Mouse (Mus musculus): ENCODE data around the gene Defb35. TPM values are rescaled to one million over a fixed set of nuclear protein-coding genes. Genes with fewer than 3 reads are reported as not detected.

The Defb35 gene
- not detected for polyA plus RNA-seq (2014; fragmentation: Illumina TruSeq; extraction: RNeasy Lipid Tissue Mini Kit (QIAGEN cat#74804); ENCODE audit: insufficient read depth, low read depth, low replicate concordance)

GRCm38 (mm10) chr8:21938052-21938451, at the start of gene Defb35:
Gene Defb35 (plus strand): TSS chr8:21938352.

GRCm38 (mm10) chr8:21906290-21906689, 31.9 kb upstream of the Defb35 start, which contains the start of gene Defb11:
Gene Defb11 (minus strand): TSS chr8:21906412.

GRCm38 (mm10) chr8:21932610-21933009, 5.5 kb upstream of the Defb35 start, which contains the start of gene Defb15:
Gene Defb15 (minus strand): TSS chr8:21932710.

DNA sequence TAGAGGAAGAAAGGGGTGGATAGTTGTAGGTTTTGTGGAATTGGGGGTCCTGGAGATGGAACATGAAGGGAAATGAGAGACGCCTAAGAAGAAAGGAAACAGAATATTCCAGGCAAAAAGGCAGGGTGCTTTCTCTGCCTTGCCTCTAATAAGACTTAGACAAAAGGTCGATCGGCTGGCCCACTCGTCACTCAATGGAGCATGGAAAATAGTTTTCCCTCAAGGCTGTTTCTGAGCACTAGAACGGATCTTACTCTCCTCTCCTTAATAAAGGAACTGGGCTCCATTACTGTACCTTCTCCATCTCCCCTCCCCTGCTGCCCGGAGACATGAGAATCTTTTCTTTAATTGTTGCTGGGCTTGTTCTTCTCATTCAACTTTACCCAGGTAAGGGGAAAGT, 8.3 kb downstream of the Defb35 start, which contains the start of gene Defb13:
Gene Defb13, plus strand, starts transcription at position 301 of the 400 bp plus-strand sequence.

GRCm38 (mm10) chr8:21958414-21958813, 20.3 kb downstream of the Defb35 start, which contains the start of gene Fam90a1a:
Gene Fam90a1a (plus strand): TSS chr8:21958714.

GRCm38 (mm10) chr8:21969475-21969874, 31.3 kb downstream of the Defb35 start, which contains the start of gene Ccdc70:
Gene Ccdc70 (plus strand): TSS chr8:21969775.

Other genes starting within 250 kb of the Defb35 start
- not detected for gene AY761184, start 234.7 kb upstream of the Defb35 start, polyA plus RNA-seq (2014; fragmentation: Illumina TruSeq; extraction: RNeasy Lipid Tissue Mini Kit (QIAGEN cat#74804); ENCODE audit: insufficient read depth, low read depth, low replicate concordance)
- not detected for gene Defa24, start 203.9 kb upstream of the Defb35 start, polyA plus RNA-seq (2014; fragmentation: Illumina TruSeq; extraction: RNeasy Lipid Tissue Mini Kit (QIAGEN cat#74804); ENCODE audit: insufficient read depth, low read depth, low replicate concordance)
- not detected for gene Defb50, start 114.8 kb upstream of the Defb35 start, polyA plus RNA-seq (2014; fragmentation: Illumina TruSeq; extraction: RNeasy Lipid Tissue Mini Kit (QIAGEN cat#74804); ENCODE audit: insufficient read depth, low read depth, low replicate concordance)
- gene Defb2, start 98.4 kb upstream of the Defb35 start, polyA plus RNA-seq (2014; fragmentation: Illumina TruSeq; extraction: RNeasy Lipid Tissue Mini Kit (QIAGEN cat#74804); ENCODE audit: insufficient read depth, low read depth, low replicate concordance), result not detected
- not detected for gene Defb10, start 79.5 kb upstream of the Defb35 start, polyA plus RNA-seq (2014; fragmentation: Illumina TruSeq; extraction: RNeasy Lipid Tissue Mini Kit (QIAGEN cat#74804); ENCODE audit: insufficient read depth, low read depth, low replicate concordance)
- not detected for gene Defb9, start 52.9 kb upstream of the Defb35 start, polyA plus RNA-seq (2014; fragmentation: Illumina TruSeq; extraction: RNeasy Lipid Tissue Mini Kit (QIAGEN cat#74804); ENCODE audit: insufficient read depth, low read depth, low replicate concordance)
- not detected for gene Defb11, start 31.9 kb upstream of the Defb35 start, polyA plus RNA-seq (2014; fragmentation: Illumina TruSeq; extraction: RNeasy Lipid Tissue Mini Kit (QIAGEN cat#74804); ENCODE audit: insufficient read depth, low read depth, low replicate concordance)
- gene Defb15, start 5.6 kb upstream of the Defb35 start, polyA plus RNA-seq (2014; fragmentation: Illumina TruSeq; extraction: RNeasy Lipid Tissue Mini Kit (QIAGEN cat#74804); ENCODE audit: insufficient read depth, low read depth, low replicate concordance), result not detected
- gene Defb13, start 8.4 kb downstream of the Defb35 start, polyA plus RNA-seq (2014; fragmentation: Illumina TruSeq; extraction: RNeasy Lipid Tissue Mini Kit (QIAGEN cat#74804); ENCODE audit: insufficient read depth, low read depth, low replicate concordance), result not detected
- gene Fam90a1a, start 20.4 kb downstream of the Defb35 start, polyA plus RNA-seq (2014; fragmentation: Illumina TruSeq; extraction: RNeasy Lipid Tissue Mini Kit (QIAGEN cat#74804); ENCODE audit: insufficient read depth, low read depth, low replicate concordance), result not detected
- gene Ccdc70, start 31.4 kb downstream of the Defb35 start, polyA plus RNA-seq (2014; fragmentation: Illumina TruSeq; extraction: RNeasy Lipid Tissue Mini Kit (QIAGEN cat#74804); ENCODE audit: insufficient read depth, low read depth, low replicate concordance), result not detected
- gene Atp7b, start 122.0 kb downstream of the Defb35 start, polyA plus RNA-seq (2014; fragmentation: Illumina TruSeq; extraction: RNeasy Lipid Tissue Mini Kit (QIAGEN cat#74804); ENCODE audit: insufficient read depth, low read depth, low replicate concordance), result 7.2 TPM
- 5.5 TPM for gene Alg11, start 122.4 kb downstream of the Defb35 start, polyA plus RNA-seq (2014; fragmentation: Illumina TruSeq; extraction: RNeasy Lipid Tissue Mini Kit (QIAGEN cat#74804); ENCODE audit: insufficient read depth, low read depth, low replicate concordance)
- 7.0 TPM for gene Nek5, start 186.7 kb downstream of the Defb35 start, polyA plus RNA-seq (2014; fragmentation: Illumina TruSeq; extraction: RNeasy Lipid Tissue Mini Kit (QIAGEN cat#74804); ENCODE audit: insufficient read depth, low read depth, low replicate concordance)
- 1.9 TPM for gene Nek3, start 228.1 kb downstream of the Defb35 start, polyA plus RNA-seq (2014; fragmentation: Illumina TruSeq; extraction: RNeasy Lipid Tissue Mini Kit (QIAGEN cat#74804); ENCODE audit: insufficient read depth, low read depth, low replicate concordance)
- 0.74 TPM for gene Ckap2, start 247.5 kb downstream of the Defb35 start, polyA plus RNA-seq (2014; fragmentation: Illumina TruSeq; extraction: RNeasy Lipid Tissue Mini Kit (QIAGEN cat#74804); ENCODE audit: insufficient read depth, low read depth, low replicate concordance)